Mouse (Mus musculus) neutrophil, adult 5-6 weeks (primary cell): ENCODE data around the gene Slc30a4. TPM values are rescaled to one million over a fixed set of nuclear protein-coding genes. Genes with fewer than 3 reads are reported as not detected.

ENCODE experiments used
- total RNA-seq: library from RNA; stranded (forward); fragments of 200-1000 nt; gene quantifications from 2 replicates; pipeline ENCODE4 v1.2.3, GENCODE M21; 2017

The Slc30a4 gene
- total RNA-seq, 1 experiment from 2014 or later: 11.4 TPM

Other genes starting within 250 kb of the Slc30a4 start
- 15.0 and 15.1 TPM in 2 replicates for gene Gm14085, start 217.7 kb downstream of the Slc30a4 start, total RNA-seq
- gene Gatm, start 91.4 kb downstream of the Slc30a4 start, total RNA-seq: 0.37 and 1.0 TPM in 2 replicates
- gene AA467197, start 65.7 kb downstream of the Slc30a4 start, total RNA-seq: 32.9 and 41.8 TPM in 2 replicates
- gene Bloc1s6, start 35.8 kb upstream of the Slc30a4 start, total RNA-seq: 23.2 and 33.4 TPM in 2 replicates
- 73.3 and 76.6 TPM in 2 replicates for gene Sqor, start 62.6 kb upstream of the Slc30a4 start, total RNA-seq